Mouse (Mus musculus) embryo, embryonic 10 days (tissue): Measurements from ENCODE around the gene Gcfc2.

ENCODE experiments used
- DNase-seq: peaks from one replicate; pipeline ENCODE4 v3.0.0-alpha.2; 2015; ENCODE audit warnings: low spot score

Gcfc2 gene

DNA sequence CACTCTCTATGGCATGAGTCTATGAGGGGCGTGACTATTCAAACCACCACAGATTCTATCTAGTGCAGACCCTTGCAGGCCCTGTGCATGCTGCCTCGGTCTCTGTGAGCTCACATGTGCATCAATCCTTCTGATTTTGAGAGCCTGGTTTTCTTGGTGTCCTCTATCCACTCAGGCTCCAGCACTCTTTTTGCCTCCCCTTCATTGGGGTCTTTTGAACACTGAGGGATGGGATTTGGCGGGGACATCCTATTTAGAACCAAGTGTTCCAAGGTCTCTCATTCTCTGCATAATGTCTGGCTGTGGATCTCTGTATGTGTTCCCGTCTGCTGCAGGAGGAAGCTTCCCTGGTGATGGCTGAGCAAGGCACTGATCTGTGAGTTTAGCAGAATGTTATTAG is 55.8 kb downstream of the Gcfc2 start:
- DNase-seq, result no peak

GRCm38 (mm10) chr6:81986171-81986570 is 62.7 kb downstream of the Gcfc2 start:
- no peak for DNase-seq

- DNase-seq, result no peak
These were observed 63.1 kb downstream of the Gcfc2 start for GRCm38 (mm10) chr6:81986599-81986998.

- DNase-seq, result peak; percentile 81
These were observed 63.5 kb downstream of the Gcfc2 start for GRCm38 (mm10) chr6:81987010-81987409.

GRCm38 (mm10) chr6:81987580-81987979 is 64.1 kb downstream of the Gcfc2 start:
- DNase-seq, result no peak

DNA sequence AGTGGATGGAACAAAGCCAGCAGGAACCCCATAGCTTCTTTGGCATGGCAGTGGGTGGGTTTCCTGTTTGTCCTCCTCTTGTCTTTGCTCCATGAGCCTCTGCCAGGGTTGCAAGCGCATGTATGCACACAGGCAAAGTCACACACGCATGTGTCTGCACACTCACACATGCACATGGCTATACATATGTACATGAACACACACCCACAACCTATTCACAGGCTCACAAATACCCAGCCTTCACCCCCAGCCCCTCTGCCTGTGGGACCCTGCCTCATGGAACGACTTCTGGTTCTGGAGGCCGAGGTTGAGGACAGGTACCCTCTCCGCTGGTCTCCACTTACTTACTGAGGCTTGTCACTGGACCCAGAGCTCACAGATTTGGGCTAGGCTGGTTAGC is 64.9 kb downstream of the Gcfc2 start:
- DNase-seq, result no peak

DNA sequence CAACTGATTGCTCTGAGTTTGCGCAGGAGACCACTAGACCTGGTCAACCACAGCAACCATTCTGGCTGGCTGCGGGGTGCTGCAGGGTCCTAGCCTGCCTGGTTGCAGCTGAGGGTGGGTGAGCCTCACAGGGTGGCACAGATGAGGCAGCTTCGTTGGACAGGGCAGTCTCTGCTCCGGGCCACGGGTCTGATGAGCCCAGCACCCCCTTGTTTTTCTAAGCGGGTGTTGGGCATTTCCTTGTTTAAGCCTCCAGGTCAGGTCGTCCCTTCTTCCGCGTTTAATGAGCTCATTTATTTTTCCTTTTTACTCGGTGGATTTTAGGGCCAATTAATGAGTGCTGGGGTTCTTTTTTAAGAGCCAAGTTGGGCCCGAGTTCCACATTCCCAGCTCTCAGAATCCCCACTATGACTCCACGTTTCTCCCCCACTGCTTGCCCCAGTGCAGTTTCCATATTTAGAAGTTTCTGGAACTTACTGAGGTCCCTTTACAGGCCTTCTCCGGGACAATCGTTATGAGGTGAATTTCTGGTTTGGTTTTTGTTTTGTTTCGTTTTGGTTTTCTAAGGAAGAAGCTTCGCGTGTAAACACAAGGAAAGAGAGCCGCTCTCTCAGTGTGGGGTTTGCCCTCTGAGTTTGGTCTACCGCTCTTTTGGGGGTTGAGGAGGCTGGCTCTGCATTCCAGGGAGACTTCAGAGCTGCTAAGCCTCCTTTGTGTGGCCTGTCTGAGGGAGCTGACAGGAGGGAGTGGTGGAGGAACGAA is 66.8 kb downstream of the Gcfc2 start:
- no peak for DNase-seq
